Mouse (Mus musculus) left cerebral cortex, adult 9 months (tissue): ENCODE results near the gene Akirin2.
"Not testable (repeated sequence)": the region's sequence is repeated elsewhere in the genome, so short reads cannot be mapped to it uniquely, and the experiment has no call there.

ENCODE experiments used
- DNase-seq, 2 experiments: peaks; one replicate each; pipeline ENCODE4 v3.0.0; 2022; ENCODE audit warnings: low spot score in 2 of 2

Gene Akirin2

GRCm38 (mm10) chr4:34550748-34551097 lies at the start of gene Akirin2:
Akirin2 (plus strand) TSS chr4:34550937.
- no peak for DNase-seq

- no peak for DNase-seq
Measured at GRCm38 (mm10) chr4:34510305-34510704, 40.4 kb upstream of the Akirin2 start.

- DNase-seq, result peak; percentile 51 to 66
Measured at GRCm38 (mm10) chr4:34522846-34523245, 27.9 kb upstream of the Akirin2 start.

- peak in 1 of 2 experiments; percentile 8 for DNase-seq
Measured at GRCm38 (mm10) chr4:34523586-34523985, 27.2 kb upstream of the Akirin2 start.

GRCm38 (mm10) chr4:34526771-34527170 lies 24.0 kb upstream of the Akirin2 start:
- DNase-seq, result no peak

GRCm38 (mm10) chr4:34528430-34529100 lies 22.2 kb upstream of the Akirin2 start:
- no peak for DNase-seq

- no peak for DNase-seq
Measured at GRCm38 (mm10) chr4:34529379-34529778, 21.4 kb upstream of the Akirin2 start.

GRCm38 (mm10) chr4:34529941-34530340 lies 20.8 kb upstream of the Akirin2 start:
- DNase-seq, result no peak

- DNase-seq, result peak; percentile 91 to 98
Measured at GRCm38 (mm10) chr4:34549981-34550747, 573 bp upstream of the Akirin2 start.

- peak in 1 of 2 experiments; percentile 29 for DNase-seq
Measured at GRCm38 (mm10) chr4:34551098-34551809, 517 bp downstream of the Akirin2 start.

- DNase-seq, result no peak
Measured at GRCm38 (mm10) chr4:34551966-34552365, 1.2 kb downstream of the Akirin2 start.

GRCm38 (mm10) chr4:34554596-34554995 lies 3.9 kb downstream of the Akirin2 start:
- no peak for DNase-seq

- no peak for DNase-seq
Measured at GRCm38 (mm10) chr4:34555604-34556003, 4.9 kb downstream of the Akirin2 start.

GRCm38 (mm10) chr4:34556183-34556582 lies 5.4 kb downstream of the Akirin2 start:
- no peak for DNase-seq

- no peak for DNase-seq
Measured at GRCm38 (mm10) chr4:34560971-34561370, 10.2 kb downstream of the Akirin2 start.

GRCm38 (mm10) chr4:34566226-34566625 lies 15.5 kb downstream of the Akirin2 start:
- no peak for DNase-seq

GRCm38 (mm10) chr4:34572876-34573275 lies 22.1 kb downstream of the Akirin2 start:
- peak in 1 of 2 experiments; percentile 35 for DNase-seq

GRCm38 (mm10) chr4:34577028-34577427 lies 26.3 kb downstream of the Akirin2 start:
- no peak for DNase-seq

GRCm38 (mm10) chr4:34579215-34579614 lies 28.5 kb downstream of the Akirin2 start:
- DNase-seq, result no peak

GRCm38 (mm10) chr4:34581489-34581888 lies 30.8 kb downstream of the Akirin2 start:
- DNase-seq, result not testable (repeated sequence)

- DNase-seq, result peak in 1 of 2 experiments; percentile 59
Measured at GRCm38 (mm10) chr4:34581990-34582389, 31.3 kb downstream of the Akirin2 start.

- no peak for DNase-seq
Measured at GRCm38 (mm10) chr4:34582476-34582875, 31.7 kb downstream of the Akirin2 start.
